Mouse (Mus musculus) spleen, adult 2 months (tissue): ENCODE measurements around the gene Ankrd39.

Source experiments
- CTCF ChIP-seq: fragments of 200-500 bp; IDR thresholded peaks from 2 replicates; pipeline ENCODE4 v1.5.1; 2011; ENCODE audit warnings: mild to moderate bottlenecking, inconsistent platforms; ENCODE audit not compliant: insufficient read depth, insufficient read length, insufficient replicate concordance; ENCODE audit errors: extremely low read depth
- POLR2A ChIP-seq: fragments of 200-500 bp; IDR thresholded peaks from 2 replicates; pipeline ENCODE4 v1.6.1; 2011; ENCODE audit warnings: low read depth, low read length, inconsistent platforms

GRCm38 (mm10) chr1:36586288-36586687 lies 39.0 kb upstream of the Ankrd39 start:
- no peak for TF ChIP-seq POLR2A
- no peak for TF ChIP-seq CTCF
